Mouse (Mus musculus) forebrain, embryonic 15.5 days (tissue): ENCODE results near the gene Elovl6. TPM values are rescaled to one million over a fixed set of nuclear protein-coding genes. Genes with fewer than 3 reads are reported as not detected.

Source experiments
- ATAC-seq: fragments of 200-750 bp; cut with Nextera tagmentation; replicated peaks from 2 replicates; pipeline ENCODE4 v1.8.0; 2017; ENCODE audit warnings: mild to moderate bottlenecking, moderate TSS enrichment, moderate library complexity
- H3K27ac ChIP-seq: fragments of 300-500 bp; sonication (generic); replicated peaks from 2 replicates; pipeline ENCODE4 v1.5.1; 2015; ENCODE audit warnings: mild to moderate bottlenecking, inconsistent platforms
- H3K27me3 ChIP-seq: fragments of 300-500 bp; sonication (generic); 2 replicates; pipeline ENCODE4 v1.6.1; 2015; ENCODE audit warnings: inconsistent platforms
- H3K36me3 ChIP-seq: fragments of 300-500 bp; sonication (generic); 2 replicates; pipeline ENCODE4 v1.6.1; 2015; ENCODE audit warnings: mild to moderate bottlenecking, inconsistent platforms
- H3K4me1 ChIP-seq: fragments of 300-500 bp; sonication (generic); 2 replicates; pipeline ENCODE4 v1.6.1; 2015; ENCODE audit warnings: inconsistent platforms
- H3K4me2 ChIP-seq: fragments of 300-500 bp; sonication (generic); replicated peaks from 2 replicates; pipeline ENCODE4 v1.6.1; 2015; ENCODE audit warnings: mild to moderate bottlenecking, inconsistent platforms
- H3K4me3 ChIP-seq: fragments of 300-500 bp; sonication (generic); 2 replicates; pipeline ENCODE4 v1.5.1; 2015; ENCODE audit warnings: mild to moderate bottlenecking, inconsistent platforms
- H3K9ac ChIP-seq: fragments of 300-500 bp; sonication (generic); replicated peaks from 2 replicates; pipeline ENCODE4 v1.6.1; 2015; ENCODE audit warnings: mild to moderate bottlenecking, inconsistent platforms
- H3K9me3 ChIP-seq: fragments of 300-500 bp; sonication (generic); 2 replicates; pipeline ENCODE4 v1.6.1; 2016; ENCODE audit warnings: inconsistent platforms
- WGBS: fragments of 180-500 bp; shearing (Covaris S2); methylation state at CpG from one replicate; pipeline ENCODE4 v1.1.7; 2015; ENCODE audit warnings: mixed read lengths; 5-methylcytosine and 5-hydroxymethylcytosine counted together
- polyA plus RNA-seq: library from polyadenylated mRNA; unstranded; fragments of >200 nt; fragmentation: Nextera tagmentation; extraction: Ambion mirVana; gene quantifications from 2 replicates; pipeline ENCODE4 v1.2.1, GENCODE M21; 2015

The Elovl6 gene
- polyA plus RNA-seq, 1 experiment from 2014 or later = 34.6 TPM

DNA sequence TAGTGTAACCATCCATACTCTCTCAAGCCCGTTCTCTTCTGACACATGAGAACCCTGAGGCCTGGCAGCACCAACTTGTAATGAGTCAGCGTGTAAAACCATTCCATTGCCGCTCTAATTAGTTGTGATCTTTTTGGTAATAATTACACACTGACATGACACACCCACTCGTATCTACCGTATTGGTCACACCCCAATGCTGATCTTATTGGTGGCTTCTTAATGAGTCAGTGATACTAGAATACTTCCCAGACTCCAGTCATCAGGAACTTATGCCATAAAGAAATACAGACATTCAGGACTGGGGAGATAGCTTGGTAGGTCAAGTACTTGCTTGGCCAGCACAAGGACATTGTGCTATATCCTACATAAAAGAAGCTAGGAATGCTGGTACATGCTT is 39.5 kb downstream of the Elovl6 start:
- Histone ChIP-seq H3K27ac (no peak overlapping the region), H3K9me3 (no peaks in the 10 kb centered on the region), H3K36me3 (no peaks in the 10 kb centered on the region), H3K4me1 (no peaks in the 10 kb centered on the region), H3K4me3 (no peak overlapping the region), H3K27me3 (no peaks in the 10 kb centered on the region), H3K9ac (no peak overlapping the region), H3K4me2 (no peak overlapping the region)
- WGBS = 88% methylated on average over 5 of the region's 5 CpGs
- no peak for ATAC-seq

DNA sequence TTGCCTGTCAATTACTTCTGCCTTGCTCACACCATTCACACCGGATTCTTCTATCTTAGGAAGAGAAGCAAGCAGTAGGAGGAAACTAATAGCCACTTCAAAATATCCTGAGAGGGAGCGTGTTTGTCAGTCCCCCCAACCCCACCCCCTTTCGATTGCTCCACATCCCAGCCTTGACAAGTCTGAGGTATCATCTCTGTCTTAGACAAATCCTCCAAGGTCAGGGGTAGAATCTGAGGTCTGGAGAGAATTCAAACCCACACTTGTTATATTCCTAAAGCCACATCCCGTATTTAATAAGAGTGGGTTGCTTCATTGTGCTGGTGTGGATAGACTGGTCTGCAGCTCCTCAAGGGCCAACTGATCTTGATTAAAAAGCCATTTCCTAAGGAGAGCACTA is 40.8 kb downstream of the Elovl6 start:
- no peak for ATAC-seq
- no peaks in the 10 kb centered on the region for H3K36me3 ChIP-seq
- no peak overlapping the region for H3K4me2 ChIP-seq
- no peaks in the 10 kb centered on the region for H3K27me3 ChIP-seq
- no peaks in the 10 kb centered on the region for H3K4me1 ChIP-seq
- no peak overlapping the region for H3K4me3 ChIP-seq
- H3K9me3 ChIP-seq = no peaks in the 10 kb centered on the region
- WGBS = 50% methylated on average over 4 of the region's 4 CpGs
- H3K27ac ChIP-seq = no peak overlapping the region
- H3K9ac ChIP-seq = no peak overlapping the region

DNA sequence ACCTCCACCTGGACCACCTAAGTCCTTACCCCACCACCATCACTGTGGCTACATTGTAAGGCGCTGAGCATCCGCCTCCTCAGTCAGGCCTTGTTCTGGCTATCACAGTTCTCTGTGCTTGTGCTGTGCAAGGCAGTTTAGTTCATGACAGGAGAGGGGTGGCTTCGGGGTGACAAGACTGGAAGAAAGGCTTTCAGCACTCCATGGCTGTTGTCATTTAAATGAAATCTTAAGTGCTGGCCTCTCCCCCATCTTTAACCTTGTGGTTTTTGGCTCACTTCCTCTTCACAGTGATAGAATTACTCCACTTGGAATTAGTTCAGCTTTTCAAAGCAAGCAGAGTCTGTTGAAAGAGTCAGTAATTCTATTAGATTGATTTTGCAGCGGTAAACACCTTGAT is 41.5 kb downstream of the Elovl6 start:
- H3K4me3 ChIP-seq = no peak overlapping the region
- no peaks in the 10 kb centered on the region for H3K36me3 ChIP-seq
- no peaks in the 10 kb centered on the region for H3K27me3 ChIP-seq
- no peak overlapping the region for H3K4me2 ChIP-seq
- H3K9me3 ChIP-seq = no peaks in the 10 kb centered on the region
- ATAC-seq = peak; percentile 47; the same call in 1 of the 2 replicates
- H3K4me1 ChIP-seq = no peaks in the 10 kb centered on the region
- no peak overlapping the region for H3K9ac ChIP-seq
- 66% methylated on average over 4 of the region's 4 CpGs for WGBS
- no peak overlapping the region for H3K27ac ChIP-seq

DNA sequence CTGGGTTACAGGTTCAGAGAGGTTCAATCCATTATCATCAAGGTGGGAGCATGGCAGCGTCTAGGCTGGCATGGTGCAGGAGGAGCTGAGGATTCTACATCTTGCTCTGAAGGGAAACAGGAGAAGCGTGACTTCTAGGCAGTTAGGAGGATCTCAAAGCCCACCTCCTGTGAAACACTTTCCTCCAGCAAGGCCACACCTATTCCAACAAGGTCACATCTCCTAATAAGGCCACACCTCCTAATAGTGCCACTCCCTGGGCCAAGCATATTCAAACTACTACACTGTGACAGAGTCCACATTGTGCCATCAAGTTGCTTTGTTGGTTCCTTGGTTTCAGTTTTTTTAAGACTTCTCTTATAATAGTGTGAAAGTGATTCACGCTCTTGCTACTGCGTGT is 42.9 kb downstream of the Elovl6 start:
- H3K4me1 ChIP-seq = no peaks in the 10 kb centered on the region
- no peak overlapping the region for H3K9ac ChIP-seq
- ATAC-seq = no peak
- WGBS = 94% methylated on average over 4 of the region's 4 CpGs
- no peaks in the 10 kb centered on the region for H3K9me3 ChIP-seq
- H3K27ac ChIP-seq = no peak overlapping the region
- no peaks in the 10 kb centered on the region for H3K27me3 ChIP-seq
- H3K36me3 ChIP-seq = no peaks in the 10 kb centered on the region
- no peak overlapping the region for H3K4me2 ChIP-seq
- no peak overlapping the region for H3K4me3 ChIP-seq

DNA sequence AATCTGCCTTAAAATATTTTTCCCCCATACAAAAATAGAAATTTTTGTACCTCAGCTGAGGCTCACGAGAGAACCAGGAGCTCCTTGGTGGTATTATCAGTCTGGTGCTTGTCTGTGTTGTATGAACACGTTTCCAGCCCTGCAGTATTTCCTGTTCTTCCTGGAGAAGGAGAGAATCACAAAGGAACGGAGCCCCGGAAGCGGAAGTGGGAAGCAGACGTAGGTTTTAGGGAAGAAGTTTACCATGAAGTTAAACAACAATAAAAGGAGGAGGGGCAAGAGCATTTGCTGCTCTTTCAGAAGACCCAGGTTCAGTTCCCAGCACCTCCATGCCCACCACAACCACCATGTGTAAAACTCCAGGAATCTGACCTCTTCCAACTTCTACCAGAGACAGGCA is 44.4 kb downstream of the Elovl6 start:
- Histone ChIP-seq H3K27me3 (no peaks in the 10 kb centered on the region), H3K36me3 (no peaks in the 10 kb centered on the region), H3K4me2 (no peak overlapping the region), H3K9me3 (no peaks in the 10 kb centered on the region), H3K4me3 (no peak overlapping the region), H3K27ac (no peak overlapping the region), H3K9ac (no peak overlapping the region), H3K4me1 (peaks cover 6% of the 10 kb centered on the region; the same call in 1 of the 2 replicates)
- no peak for ATAC-seq
- WGBS = 94% methylated on average over 6 of the region's 6 CpGs

DNA sequence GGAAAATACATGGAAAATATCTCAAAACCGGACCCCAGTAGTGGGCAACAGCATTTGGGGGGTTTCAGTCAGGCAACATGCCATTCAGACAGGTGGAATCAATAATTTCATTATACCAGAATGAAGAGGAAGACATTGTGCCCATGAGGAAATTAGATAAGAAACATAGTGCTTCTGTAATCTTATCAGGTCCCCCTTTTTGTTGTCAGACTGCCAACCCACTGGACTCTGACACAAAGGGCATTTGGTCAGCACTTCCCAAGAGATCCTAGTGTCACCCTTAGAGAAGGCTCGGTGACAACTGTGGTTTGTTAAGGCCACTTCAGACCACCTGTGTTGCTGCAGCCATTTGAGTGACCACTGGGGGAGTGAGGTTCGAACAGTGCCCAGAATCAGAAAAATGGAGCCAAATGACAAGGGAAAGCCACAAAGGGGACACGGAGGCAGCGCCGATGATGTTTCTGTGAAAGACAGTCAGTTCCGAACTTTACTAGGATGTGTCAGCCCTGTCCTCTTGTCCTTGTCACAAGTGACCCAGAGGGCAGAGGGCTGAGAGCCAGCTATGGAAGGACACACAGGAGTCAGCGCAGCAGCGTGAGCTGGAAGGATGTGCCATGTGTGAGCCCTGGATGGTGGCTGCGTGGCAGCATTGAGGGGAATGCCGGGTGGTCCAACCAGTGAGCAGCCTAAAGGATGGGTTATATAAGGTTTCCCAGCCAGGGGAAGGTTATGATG is 46.8 kb downstream of the Elovl6 start:
- Histone ChIP-seq H3K4me1 (peaks cover 9% of the 10 kb centered on the region; the same call in 1 of the 2 replicates), H3K4me3 (no peak overlapping the region), H3K9me3 (no peaks in the 10 kb centered on the region), H3K36me3 (no peaks in the 10 kb centered on the region), H3K27ac (no peak overlapping the region), H3K9ac (no peak overlapping the region), H3K27me3 (no peaks in the 10 kb centered on the region), H3K4me2 (no peak overlapping the region)
- ATAC-seq = no peak
- WGBS = 92% methylated on average over 11 of the region's 11 CpGs

DNA sequence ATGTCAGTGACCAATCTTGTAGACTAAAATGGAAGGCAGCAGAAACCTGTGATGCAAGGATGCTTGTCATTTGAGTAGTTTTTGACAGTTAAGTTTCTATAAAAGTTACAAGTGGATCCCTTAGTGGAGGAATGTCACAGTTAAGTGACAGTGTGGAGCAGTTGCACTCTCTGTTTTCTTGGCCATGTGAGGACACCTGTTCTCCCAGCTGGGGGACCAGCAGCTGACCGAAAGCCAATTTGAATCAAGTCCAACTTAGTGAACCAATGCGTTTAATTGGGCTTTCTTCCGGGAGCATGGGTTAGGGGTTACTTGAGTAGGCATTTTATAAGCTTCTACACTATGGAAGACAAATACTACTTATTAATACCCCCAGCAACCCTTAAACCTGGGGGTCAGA is 48.9 kb downstream of the Elovl6 start:
- Histone ChIP-seq H3K9me3 (no peaks in the 10 kb centered on the region), H3K9ac (no peak overlapping the region), H3K36me3 (no peaks in the 10 kb centered on the region), H3K27me3 (no peaks in the 10 kb centered on the region), H3K4me2 (no peak overlapping the region), H3K4me3 (no peak overlapping the region), H3K4me1 (peaks cover 9% of the 10 kb centered on the region; the same call in 1 of the 2 replicates), H3K27ac (no peak overlapping the region)
- no peak for ATAC-seq
- WGBS = 44% methylated on average over 3 of the region's 3 CpGs

DNA sequence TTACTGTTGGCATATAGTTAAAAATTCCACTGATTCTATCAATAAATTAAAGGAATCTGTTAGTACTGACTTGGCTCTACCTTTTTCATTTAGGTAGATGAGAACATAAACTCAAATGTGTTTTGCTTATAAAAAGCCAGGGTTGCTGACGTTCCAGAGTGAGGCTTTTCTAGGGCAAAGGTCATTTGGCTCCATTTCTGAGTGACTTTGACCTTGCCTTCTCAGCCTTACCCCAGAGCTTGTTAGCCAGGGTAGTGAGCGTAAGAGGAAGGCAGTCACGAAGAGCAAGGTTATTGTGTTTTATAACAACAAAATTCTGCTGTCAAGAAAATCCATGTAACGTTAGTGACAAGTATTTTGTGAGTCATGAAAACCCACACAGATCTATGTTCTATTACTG is 50.3 kb downstream of the Elovl6 start:
- ATAC-seq = no peak
- H3K4me2 ChIP-seq = no peak overlapping the region
- peaks cover 9% of the 10 kb centered on the region; the same call in 1 of the 2 replicates for H3K4me1 ChIP-seq
- no peaks in the 10 kb centered on the region for H3K27me3 ChIP-seq
- H3K36me3 ChIP-seq = no peaks in the 10 kb centered on the region
- no peaks in the 10 kb centered on the region for H3K9me3 ChIP-seq
- WGBS = 82% methylated on average over 4 of the region's 4 CpGs
- H3K27ac ChIP-seq = no peak overlapping the region
- H3K4me3 ChIP-seq = no peak overlapping the region
- no peak overlapping the region for H3K9ac ChIP-seq

DNA sequence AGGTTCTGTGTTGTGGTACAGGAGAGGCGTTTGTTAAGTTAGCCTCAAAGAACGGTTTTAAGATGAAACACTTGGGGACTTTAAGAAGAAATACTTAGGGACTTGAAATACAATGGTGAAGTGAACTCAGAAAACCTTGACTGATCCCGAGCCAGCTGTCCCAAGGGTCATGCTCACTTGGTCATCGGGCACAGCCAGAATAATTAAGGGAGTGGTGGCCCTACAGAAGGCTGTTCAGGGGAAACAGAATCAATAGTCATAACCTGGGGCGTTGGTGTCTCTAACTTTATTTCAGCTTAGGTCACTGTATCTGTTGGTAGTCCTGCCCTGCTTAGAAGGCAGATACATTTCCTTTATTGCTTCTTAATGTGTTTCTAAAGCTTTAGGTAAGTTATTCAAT is 51.1 kb downstream of the Elovl6 start:
- Histone ChIP-seq H3K4me2 (no peak overlapping the region), H3K9ac (no peak overlapping the region), H3K27me3 (no peaks in the 10 kb centered on the region), H3K36me3 (no peaks in the 10 kb centered on the region), H3K27ac (no peak overlapping the region), H3K4me3 (no peak overlapping the region), H3K9me3 (no peaks in the 10 kb centered on the region), H3K4me1 (peaks cover 9% of the 10 kb centered on the region; the same call in 1 of the 2 replicates)
- WGBS = 88% methylated on average over 5 of the region's 5 CpGs
- ATAC-seq = no peak

DNA sequence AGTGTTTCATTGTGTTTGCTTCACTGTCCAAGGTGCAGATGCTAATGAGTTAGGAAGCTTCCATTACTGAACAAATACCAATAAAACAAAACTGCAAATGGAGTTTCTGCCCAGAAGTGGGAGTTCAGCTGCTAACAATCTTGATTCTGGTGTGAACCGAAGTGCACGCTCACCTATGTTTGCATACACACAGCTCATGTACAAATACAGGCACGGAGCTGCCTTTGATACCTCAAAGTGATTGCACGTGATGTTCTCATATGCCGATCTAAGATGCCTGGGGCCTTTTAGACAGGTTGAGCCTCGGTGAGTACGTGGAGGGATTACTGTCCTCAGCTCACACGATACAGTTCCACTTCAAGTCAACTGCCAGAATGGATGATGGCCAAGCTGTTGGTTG is 55.8 kb downstream of the Elovl6 start:
- WGBS = 93% methylated on average over 8 of the region's 8 CpGs

DNA sequence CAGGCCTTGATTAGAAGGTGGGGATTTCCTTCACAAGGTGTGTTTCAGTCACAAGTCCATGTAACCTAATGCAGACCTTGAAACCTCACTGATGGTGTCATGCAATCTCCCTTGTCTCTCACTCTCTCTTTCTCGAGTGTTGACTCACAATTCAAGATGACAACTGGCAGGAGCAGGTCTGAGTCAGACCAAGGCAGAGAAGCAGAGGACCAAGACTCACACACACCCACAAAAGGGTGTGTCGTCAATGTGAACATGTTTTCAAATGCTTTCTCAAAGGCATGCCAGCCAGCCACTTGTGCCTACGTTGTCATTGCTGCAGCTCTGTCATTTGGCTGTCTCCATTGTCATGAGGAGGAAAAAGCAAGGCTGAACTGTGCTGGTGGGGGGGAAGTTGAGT is 56.6 kb downstream of the Elovl6 start:
- no peak for ATAC-seq
- H3K27me3 ChIP-seq = no peaks in the 10 kb centered on the region
- H3K9ac ChIP-seq = no peak overlapping the region
- H3K4me1 ChIP-seq = peaks cover 12% of the 10 kb centered on the region
- H3K4me3 ChIP-seq = no peak overlapping the region
- H3K9me3 ChIP-seq = no peaks in the 10 kb centered on the region
- no peaks in the 10 kb centered on the region for H3K36me3 ChIP-seq
- H3K4me2 ChIP-seq = no peak overlapping the region
- 81% methylated on average over 3 of the region's 3 CpGs for WGBS
- H3K27ac ChIP-seq = no peak overlapping the region

More for the DNA sequence above, 55.8 kb downstream of the Elovl6 start:
- Histone ChIP-seq H3K4me3 (no peak overlapping the region), H3K27ac (no peak overlapping the region), H3K36me3 (no peaks in the 10 kb centered on the region), H3K9me3 (no peaks in the 10 kb centered on the region), H3K27me3 (no peaks in the 10 kb centered on the region), H3K9ac (no peak overlapping the region), H3K4me1 (peaks cover 12% of the 10 kb centered on the region), H3K4me2 (no peak overlapping the region)
- no peak for ATAC-seq

DNA sequence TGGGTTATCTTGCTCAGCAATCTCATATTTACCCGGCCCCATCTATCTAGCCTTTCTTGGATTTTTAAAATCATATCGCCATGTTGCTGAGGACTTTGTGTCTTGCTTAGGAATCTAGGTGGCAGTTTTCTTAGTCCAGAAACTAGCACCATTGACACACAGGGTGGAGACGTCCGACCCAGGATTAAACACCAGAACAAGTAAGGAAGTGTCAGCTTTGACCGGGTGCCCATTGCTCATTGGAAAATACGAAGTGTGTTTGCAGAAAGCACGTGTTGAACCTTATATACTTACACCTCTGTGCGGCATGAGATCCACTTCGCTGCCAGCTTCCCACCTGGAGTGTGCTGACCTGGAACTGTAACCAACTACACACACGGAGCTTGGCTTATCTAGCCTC is 57.5 kb downstream of the Elovl6 start:
- Histone ChIP-seq H3K27ac (no peak overlapping the region), H3K36me3 (no peaks in the 10 kb centered on the region), H3K4me3 (no peak overlapping the region), H3K9ac (no peak overlapping the region), H3K4me2 (no peak overlapping the region), H3K27me3 (no peaks in the 10 kb centered on the region), H3K4me1 (peaks cover 12% of the 10 kb centered on the region), H3K9me3 (no peaks in the 10 kb centered on the region)
- ATAC-seq = no peak
- 92% methylated on average over 10 of the region's 10 CpGs for WGBS
